Mouse (Mus musculus) embryonic facial prominence, embryonic 13.5 days (tissue): Measurements from ENCODE around the gene Cd47. TPM values are rescaled to one million over a fixed set of nuclear protein-coding genes. Genes with fewer than 3 reads are reported as not detected.

Experiments
- ATAC-seq: fragments of 200-750 bp; cut with Nextera tagmentation; 2 replicates; pipeline ENCODE4 v1.8.0; 2017; ENCODE audit warnings: low read depth; ENCODE audit not compliant: insufficient number of reproducible peaks, insufficient read depth, low FRiP score, low TSS enrichment
- H3K27ac ChIP-seq: fragments of 300-500 bp; sonication (generic); 2 replicates; pipeline ENCODE4 v1.5.1; 2015; ENCODE audit warnings: moderate library complexity, mild to moderate bottlenecking, inconsistent platforms
- H3K27me3 ChIP-seq: fragments of 300-500 bp; sonication (generic); 2 replicates; pipeline ENCODE4 v1.6.1; 2015; ENCODE audit warnings: mild to moderate bottlenecking, inconsistent platforms
- H3K36me3 ChIP-seq: fragments of 300-500 bp; sonication (generic); 2 replicates; pipeline ENCODE4 v1.6.1; 2015; ENCODE audit warnings: mild to moderate bottlenecking, inconsistent platforms
- H3K4me1 ChIP-seq: fragments of 300-500 bp; sonication (generic); 2 replicates; pipeline ENCODE4 v1.6.1; 2015; ENCODE audit warnings: inconsistent platforms
- H3K4me2 ChIP-seq: fragments of 300-500 bp; sonication (generic); 2 replicates; pipeline ENCODE4 v1.6.1; 2015; ENCODE audit warnings: moderate library complexity, mild to moderate bottlenecking, inconsistent platforms
- H3K4me3 ChIP-seq: fragments of 300-500 bp; sonication (generic); 2 replicates; pipeline ENCODE4 v1.5.1; 2015; ENCODE audit warnings: mild to moderate bottlenecking, inconsistent platforms
- H3K9ac ChIP-seq: fragments of 300-500 bp; sonication (generic); 2 replicates; pipeline ENCODE4 v1.6.1; 2015; ENCODE audit warnings: mild to moderate bottlenecking, inconsistent platforms
- H3K9me3 ChIP-seq: fragments of 300-500 bp; sonication (generic); 2 replicates; pipeline ENCODE4 v1.6.1; 2016; ENCODE audit warnings: inconsistent platforms
- WGBS: fragments of 180-500 bp; shearing (Covaris S2); methylation state at CpG from one replicate; pipeline ENCODE4 v1.1.7; 2015; ENCODE audit warnings: mixed read lengths; 5-methylcytosine and 5-hydroxymethylcytosine counted together
- polyA plus RNA-seq: library from polyadenylated mRNA; unstranded; fragments of >200 nt; fragmentation: Nextera tagmentation; extraction: Ambion mirVana; gene quantifications from 2 replicates; pipeline ENCODE4 v1.2.1, GENCODE M21; 2015

Cd47 gene
- polyA plus RNA-seq, 1 experiment from 2014 or later = 70.1 TPM

DNA sequence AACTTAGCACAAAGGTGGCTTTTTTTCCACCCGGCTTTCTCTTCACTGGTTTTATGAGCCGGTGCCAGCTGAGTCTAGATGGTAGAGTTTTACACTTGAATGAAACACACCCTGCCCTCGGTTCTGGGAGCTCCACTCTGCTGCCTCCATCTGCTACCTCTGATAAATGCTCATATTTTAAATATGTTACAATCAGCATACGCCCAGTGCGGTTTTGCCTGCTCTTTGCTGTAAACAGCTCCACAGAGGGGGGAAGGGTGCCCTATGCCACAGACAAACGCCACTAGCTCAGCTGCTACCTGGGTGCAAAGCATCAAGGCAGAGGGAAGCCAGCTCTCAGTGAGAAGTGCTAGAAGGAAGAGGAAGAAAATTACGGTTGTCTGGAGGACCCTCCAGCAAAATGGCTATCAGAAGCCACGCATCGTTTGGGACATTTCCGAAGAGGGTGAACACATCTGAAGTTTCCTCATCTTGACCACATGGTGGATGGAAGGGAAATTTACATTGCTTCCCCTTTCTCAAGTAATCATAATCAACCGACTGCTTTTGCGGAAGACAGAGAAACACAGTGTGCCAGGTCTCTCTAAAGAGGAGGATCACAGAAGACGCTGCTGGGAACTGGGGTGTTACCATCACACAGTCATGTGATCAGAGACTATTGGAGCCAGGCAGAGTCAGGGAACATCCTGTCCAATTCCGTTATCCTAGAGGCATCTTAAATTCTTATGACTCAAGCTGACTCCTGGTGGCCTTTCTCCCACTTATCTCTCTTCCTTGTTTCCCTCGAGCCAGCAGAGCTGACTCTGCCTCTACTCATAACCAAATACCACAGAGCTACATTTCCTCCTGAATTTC, 39.6 kb downstream of the Cd47 start:
- 52% methylated on average over 15 of the region's 15 CpGs for WGBS
- Histone ChIP-seq H3K9ac (no peak overlapping the region), H3K4me3 (no peak overlapping the region), H3K27ac (no peak overlapping the region), H3K27me3 (no peaks in the 10 kb centered on the region), H3K9me3 (no peaks in the 10 kb centered on the region), H3K4me1 (peaks cover 5% of the 10 kb centered on the region; the same call in 1 of the 2 replicates), H3K4me2 (peak overlapping the region; percentile 20; the same call in 1 of the 2 replicates), H3K36me3 (no peaks in the 10 kb centered on the region)
- no peak for ATAC-seq

DNA sequence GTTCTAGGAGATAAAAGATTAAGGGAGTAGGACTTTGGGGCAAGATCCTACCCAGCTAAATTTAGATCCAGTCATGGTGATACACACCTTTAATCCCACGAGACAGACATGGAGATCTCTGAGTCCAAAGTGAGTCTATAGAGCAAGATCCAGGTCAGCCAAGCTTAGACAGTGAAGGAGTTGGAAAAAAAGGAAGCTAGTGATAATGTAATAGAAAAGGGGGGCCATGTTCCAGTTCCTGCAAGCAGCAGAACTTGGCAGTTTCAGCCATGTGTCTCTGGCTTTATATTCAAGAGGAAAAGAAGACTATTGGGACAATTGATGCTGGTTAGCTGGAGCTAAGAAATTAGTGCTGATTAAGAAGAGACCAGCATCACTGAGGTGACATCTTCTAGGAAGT, 43.4 kb downstream of the Cd47 start:
- H3K27me3 ChIP-seq = no peaks in the 10 kb centered on the region
- H3K4me2 ChIP-seq = no peak overlapping the region
- 74% methylated on average over 1 of the region's 1 CpGs for WGBS
- no peaks in the 10 kb centered on the region for H3K9me3 ChIP-seq
- ATAC-seq = no peak
- no peak overlapping the region for H3K27ac ChIP-seq
- peaks cover 5% of the 10 kb centered on the region; the same call in 1 of the 2 replicates for H3K4me1 ChIP-seq
- no peak overlapping the region for H3K4me3 ChIP-seq
- H3K9ac ChIP-seq = no peak overlapping the region
- H3K36me3 ChIP-seq = no peaks in the 10 kb centered on the region

DNA sequence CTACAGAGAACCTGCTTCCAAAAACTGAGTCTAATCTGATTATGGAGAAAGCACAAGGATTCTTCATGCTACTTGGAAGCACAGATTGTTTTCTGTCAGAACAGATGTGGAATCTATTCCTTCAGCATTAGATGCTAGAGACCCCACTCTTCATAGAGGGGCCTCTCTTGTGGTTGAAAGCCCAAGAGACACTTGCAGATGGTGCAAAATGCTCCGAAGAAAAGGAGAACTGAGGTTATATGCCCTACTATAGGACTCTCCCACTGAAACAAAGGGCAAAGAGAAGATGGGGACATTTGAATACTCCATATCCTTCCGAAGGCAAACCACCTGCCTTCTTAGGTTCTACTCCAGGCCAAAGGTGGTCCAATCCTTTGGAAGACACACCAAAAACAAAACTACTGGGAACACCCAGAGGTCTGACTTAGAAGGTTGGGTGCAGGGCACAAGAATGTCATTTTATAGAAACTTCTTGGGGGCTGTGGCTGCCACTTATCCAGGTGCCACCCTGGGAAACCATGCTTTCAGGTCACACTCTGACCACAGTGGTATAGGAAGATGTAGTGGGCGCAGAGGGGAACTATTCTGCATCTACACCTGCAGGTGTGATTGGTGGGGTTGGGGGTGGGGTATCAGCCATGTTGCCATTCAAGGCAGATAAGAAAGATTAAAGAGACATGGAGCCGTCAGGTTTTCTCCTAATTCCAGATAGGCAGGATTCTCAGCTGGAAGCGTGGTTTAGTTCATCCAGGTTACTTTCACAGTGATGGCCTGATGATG, 47.1 kb downstream of the Cd47 start:
- no peaks in the 10 kb centered on the region for H3K36me3 ChIP-seq
- H3K4me1 ChIP-seq = no peaks in the 10 kb centered on the region
- no peak for ATAC-seq
- no peak overlapping the region for H3K9ac ChIP-seq
- no peak overlapping the region for H3K4me3 ChIP-seq
- H3K27ac ChIP-seq = no peak overlapping the region
- no peaks in the 10 kb centered on the region for H3K9me3 ChIP-seq
- H3K27me3 ChIP-seq = no peaks in the 10 kb centered on the region
- no peak overlapping the region for H3K4me2 ChIP-seq
- WGBS = 81% methylated on average over 5 of the region's 5 CpGs

DNA sequence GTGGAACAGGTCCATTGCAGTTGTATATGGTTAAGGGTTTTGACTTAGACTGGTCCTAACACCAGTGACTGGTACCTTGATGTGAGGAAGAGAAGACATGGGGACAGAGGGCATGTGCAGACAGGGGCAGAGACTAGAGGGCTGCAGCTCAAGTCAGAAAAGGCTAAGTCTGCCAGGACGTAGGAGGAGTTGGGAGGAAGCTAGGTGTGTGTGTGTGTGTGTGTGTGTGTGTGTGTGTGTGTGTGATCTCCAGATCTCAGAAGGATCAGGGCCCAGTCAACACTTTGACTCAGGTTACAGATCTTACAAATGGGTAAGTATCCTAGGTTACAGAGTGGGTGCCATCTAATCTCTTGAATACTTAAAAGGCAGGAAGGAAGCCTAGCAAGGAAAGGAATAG, 48.3 kb downstream of the Cd47 start:
- no peak overlapping the region for H3K27ac ChIP-seq
- H3K4me3 ChIP-seq = no peak overlapping the region
- H3K36me3 ChIP-seq = no peaks in the 10 kb centered on the region
- no peaks in the 10 kb centered on the region for H3K4me1 ChIP-seq
- no peak overlapping the region for H3K9ac ChIP-seq
- no peaks in the 10 kb centered on the region for H3K9me3 ChIP-seq
- no peaks in the 10 kb centered on the region for H3K27me3 ChIP-seq
- WGBS = 81% methylated on average over 1 of the region's 1 CpGs
- no peak overlapping the region for H3K4me2 ChIP-seq
- no peak for ATAC-seq

DNA sequence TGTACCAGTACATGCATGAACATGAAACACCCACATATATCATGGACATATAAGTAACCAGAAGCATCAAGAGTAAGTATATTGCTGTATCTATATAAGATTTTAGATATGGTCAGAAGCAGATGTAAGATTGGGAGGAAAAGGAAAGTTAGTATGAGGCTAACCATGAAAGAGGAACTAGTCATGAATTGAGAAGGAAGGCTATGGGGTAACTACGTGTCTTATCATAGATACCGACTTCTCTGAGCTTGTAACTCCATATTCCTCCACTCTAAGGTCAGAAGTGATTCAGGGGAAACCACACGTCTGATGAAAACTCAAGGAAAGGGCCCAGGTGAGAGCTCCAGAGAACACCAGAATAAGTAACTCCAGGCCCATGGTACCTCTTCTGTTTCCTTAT, 52.6 kb downstream of the Cd47 start:
- no peak for ATAC-seq
- no peaks in the 10 kb centered on the region for H3K27me3 ChIP-seq
- WGBS = 91% methylated on average over 3 of the region's 3 CpGs

DNA sequence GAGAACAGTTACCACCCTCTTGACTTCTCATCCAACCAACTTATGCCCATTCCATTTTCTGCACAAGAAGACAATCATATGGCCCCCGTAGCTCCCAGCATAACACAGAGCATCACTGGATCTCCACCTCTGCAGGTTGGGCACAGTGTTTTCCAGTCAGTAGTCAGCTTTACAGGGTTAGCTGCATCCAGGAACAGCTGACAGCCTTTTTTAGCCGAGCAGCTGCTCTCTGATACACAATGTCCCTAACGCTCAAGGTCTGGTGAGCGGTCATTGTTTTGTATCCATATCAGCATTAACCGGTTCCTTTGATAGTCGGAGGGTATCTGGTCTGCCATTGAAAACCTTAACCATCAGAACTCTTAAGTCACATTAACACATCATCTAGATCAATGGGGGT, 53.3 kb downstream of the Cd47 start:
- H3K9ac ChIP-seq = no peak overlapping the region
- no peak overlapping the region for H3K27ac ChIP-seq
- 90% methylated on average over 6 of the region's 6 CpGs for WGBS
- peaks cover 17% of the 10 kb centered on the region for H3K4me1 ChIP-seq
- H3K4me2 ChIP-seq = no peak overlapping the region
- no peak overlapping the region for H3K4me3 ChIP-seq
- no peaks in the 10 kb centered on the region for H3K36me3 ChIP-seq
- no peaks in the 10 kb centered on the region for H3K9me3 ChIP-seq
- no peaks in the 10 kb centered on the region for H3K27me3 ChIP-seq
- ATAC-seq = no peak

More for the DNA sequence above, 52.6 kb downstream of the Cd47 start:
- Histone ChIP-seq H3K4me3 (no peak overlapping the region), H3K27ac (no peak overlapping the region), H3K36me3 (no peaks in the 10 kb centered on the region), H3K4me2 (no peak overlapping the region), H3K9me3 (no peaks in the 10 kb centered on the region), H3K9ac (no peak overlapping the region), H3K4me1 (peaks cover 10% of the 10 kb centered on the region; the same call in 1 of the 2 replicates)

DNA sequence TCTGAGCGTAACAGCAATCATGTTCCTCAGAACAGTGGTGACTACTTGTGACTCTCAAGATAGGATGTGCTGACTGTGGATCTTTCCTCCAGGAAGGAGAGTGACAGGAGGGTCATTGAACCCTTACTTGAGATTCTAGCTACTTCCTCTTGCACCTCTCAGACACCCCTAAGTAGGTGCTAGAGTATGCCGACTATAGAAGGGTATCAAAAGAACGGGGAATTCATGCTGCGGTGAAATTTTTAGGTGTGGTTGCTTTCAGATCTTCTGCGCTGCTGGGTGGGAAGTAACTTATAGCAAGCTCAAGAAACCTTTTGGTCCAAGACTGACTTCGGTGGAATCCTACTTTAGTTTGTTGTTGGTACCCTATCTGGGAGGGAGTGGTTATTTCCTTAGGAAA, 53.9 kb downstream of the Cd47 start:
- H3K4me3 ChIP-seq = no peak overlapping the region
- 92% methylated on average over 6 of the region's 6 CpGs for WGBS
- peak overlapping the region; percentile 76 for H3K4me2 ChIP-seq
- H3K36me3 ChIP-seq = no peaks in the 10 kb centered on the region
- no peak overlapping the region for H3K27ac ChIP-seq
- H3K27me3 ChIP-seq = no peaks in the 10 kb centered on the region
- no peaks in the 10 kb centered on the region for H3K9me3 ChIP-seq
- ATAC-seq = no peak
- no peak overlapping the region for H3K9ac ChIP-seq
- H3K4me1 ChIP-seq = peaks cover 21% of the 10 kb centered on the region

DNA sequence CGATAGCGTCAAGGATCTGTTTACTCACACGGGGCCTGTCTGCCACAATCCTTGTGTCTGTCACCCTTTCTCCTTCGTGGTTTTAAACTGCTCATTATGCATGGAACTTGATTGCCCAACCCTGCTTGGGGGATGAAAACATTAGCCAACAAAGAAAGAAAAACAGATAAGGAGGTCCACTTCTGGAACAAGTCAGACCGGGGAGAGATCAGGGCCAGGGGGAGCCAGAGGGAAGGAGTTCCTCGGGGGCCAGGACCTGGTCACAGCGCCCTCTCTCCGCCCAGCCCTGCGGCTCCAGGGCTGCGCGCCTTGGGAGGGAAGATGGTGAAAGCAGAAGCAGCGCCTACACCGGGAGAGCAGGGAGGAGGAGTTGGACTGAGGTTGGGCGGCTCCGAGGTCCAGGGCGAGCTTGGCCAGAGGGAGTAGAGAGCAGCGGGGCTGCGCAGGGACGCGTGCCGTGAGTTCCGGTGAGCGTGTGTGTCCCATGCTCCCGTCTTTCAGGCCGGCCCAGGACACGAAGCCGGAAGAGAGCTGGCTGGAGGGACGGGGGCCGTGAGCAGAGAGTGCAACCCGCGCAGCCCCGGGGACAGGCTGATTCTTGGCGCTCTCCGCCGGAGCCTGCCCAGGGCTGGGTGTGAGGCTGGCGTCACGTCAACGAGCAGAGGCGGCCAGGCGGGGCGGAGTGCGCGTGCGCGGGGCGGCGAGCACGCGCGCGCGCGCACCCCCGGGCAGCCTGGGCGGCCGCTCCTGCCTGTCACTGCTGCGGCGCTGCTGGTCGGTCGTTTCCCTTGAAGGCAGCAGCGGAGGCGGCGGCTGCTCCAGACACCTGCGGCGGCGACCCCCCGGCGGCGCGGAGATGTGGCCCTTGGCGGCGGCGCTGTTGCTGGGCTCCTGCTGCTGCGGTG, 54.9 kb downstream of the Cd47 start:
- no peaks in the 10 kb centered on the region for H3K27me3 ChIP-seq
- peaks cover 24% of the 10 kb centered on the region for H3K4me1 ChIP-seq
- H3K4me3 ChIP-seq = peak overlapping the region; percentile 86
- H3K9ac ChIP-seq = peak overlapping the region; percentile 94
- ATAC-seq = peak; percentile 94
- H3K36me3 ChIP-seq = no peaks in the 10 kb centered on the region
- H3K9me3 ChIP-seq = no peaks in the 10 kb centered on the region
- H3K4me2 ChIP-seq = peak overlapping the region; percentile 76
- under 1% methylated on average over 69 of the region's 74 CpGs for WGBS
- H3K27ac ChIP-seq = peak overlapping the region; percentile 98

DNA sequence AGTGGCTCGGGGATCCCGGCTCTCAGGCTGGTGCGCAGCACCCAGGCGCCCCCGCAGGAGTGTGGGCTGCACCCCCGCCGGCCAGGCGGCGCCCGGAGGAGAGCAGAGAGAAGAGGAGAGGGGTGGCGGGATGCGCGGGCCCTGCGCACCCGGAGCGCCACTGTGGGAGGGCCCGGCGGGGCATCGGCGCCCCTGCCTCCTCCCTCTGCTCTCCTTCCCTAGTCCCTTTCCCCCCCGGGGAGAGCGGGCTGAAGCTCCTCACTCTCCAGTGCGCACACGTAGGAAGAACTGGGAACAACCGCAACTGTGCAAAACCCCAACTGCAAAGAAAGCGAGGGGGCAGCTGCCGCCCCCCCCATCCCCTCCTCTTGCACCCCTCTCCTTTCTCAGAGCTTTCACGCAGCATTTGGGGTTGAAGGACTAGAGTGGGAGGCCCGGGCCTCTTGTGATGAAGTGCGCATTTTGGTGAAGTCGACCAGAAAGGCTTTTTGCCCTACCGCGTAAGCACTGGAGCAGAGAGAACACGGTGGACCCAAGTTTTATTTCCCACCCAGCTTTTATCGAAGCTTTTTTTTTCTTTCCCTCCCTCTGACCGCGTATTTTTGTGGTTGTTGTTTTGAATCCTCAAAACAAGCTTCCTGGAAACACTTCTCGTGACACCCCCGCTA, 55.6 kb downstream of the Cd47 start:
- peak overlapping the region; percentile 86 for H3K4me3 ChIP-seq
- H3K4me1 ChIP-seq = peaks cover 24% of the 10 kb centered on the region
- peak overlapping the region; percentile 98 for H3K27ac ChIP-seq
- under 1% methylated on average over 35 of the region's 39 CpGs for WGBS
- no peaks in the 10 kb centered on the region for H3K36me3 ChIP-seq
- peak overlapping the region; percentile 94 for H3K9ac ChIP-seq
- peak overlapping the region; percentile 76 for H3K4me2 ChIP-seq
- H3K27me3 ChIP-seq = no peaks in the 10 kb centered on the region
- ATAC-seq = peak; percentile 84
- no peaks in the 10 kb centered on the region for H3K9me3 ChIP-seq

DNA sequence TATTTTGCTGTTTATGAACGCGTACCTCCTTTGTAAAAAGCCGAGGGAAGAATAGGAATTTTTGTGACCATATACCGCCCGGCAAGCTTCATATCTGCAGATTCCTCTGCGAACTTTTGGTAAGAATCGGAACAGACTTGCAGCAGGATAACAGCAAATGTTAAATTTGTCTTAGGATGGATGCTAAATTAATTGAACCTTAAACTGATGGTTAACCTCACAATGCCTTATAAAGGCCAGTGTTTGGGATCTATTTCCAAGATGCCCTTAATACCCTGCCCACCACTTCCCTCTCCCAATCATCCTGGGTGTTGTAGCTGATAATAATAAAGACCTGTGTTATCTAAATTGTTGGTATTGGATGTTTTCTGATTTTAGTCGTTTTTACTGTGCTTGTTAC, 56.3 kb downstream of the Cd47 start:
- Histone ChIP-seq H3K4me3 (peak overlapping the region; percentile 86), H3K36me3 (no peaks in the 10 kb centered on the region), H3K27me3 (no peaks in the 10 kb centered on the region), H3K9me3 (no peaks in the 10 kb centered on the region), H3K27ac (peak overlapping the region; percentile 98; the same call in 1 of the 2 replicates), H3K4me1 (peaks cover 24% of the 10 kb centered on the region), H3K9ac (peak overlapping the region; percentile 94), H3K4me2 (peak overlapping the region; percentile 76)
- WGBS = 23% methylated on average over 8 of the region's 8 CpGs
- no peak for ATAC-seq
